Mouse (Mus musculus) heart, postnatal 0 days (tissue): ENCODE measurements at regions not wholly inside any gene's neighbourhood (a gene's known extent, or its start where the extent isn't known, plus 50 kb on each side); places are given as distances from the start of the nearest gene placed in this dataset.

ENCODE experiments used
- CTCF ChIP-seq: IDR thresholded peaks from 2 replicates; pipeline ENCODE4 v1.5.1; 2016; ENCODE audit warnings: antibody characterized with exemption, control low read depth, low read depth
- EP300 ChIP-seq: IDR thresholded peaks from 2 replicates; pipeline ENCODE4 v1.6.1; 2016; ENCODE audit warnings: antibody characterized with exemption, low read depth

DNA sequence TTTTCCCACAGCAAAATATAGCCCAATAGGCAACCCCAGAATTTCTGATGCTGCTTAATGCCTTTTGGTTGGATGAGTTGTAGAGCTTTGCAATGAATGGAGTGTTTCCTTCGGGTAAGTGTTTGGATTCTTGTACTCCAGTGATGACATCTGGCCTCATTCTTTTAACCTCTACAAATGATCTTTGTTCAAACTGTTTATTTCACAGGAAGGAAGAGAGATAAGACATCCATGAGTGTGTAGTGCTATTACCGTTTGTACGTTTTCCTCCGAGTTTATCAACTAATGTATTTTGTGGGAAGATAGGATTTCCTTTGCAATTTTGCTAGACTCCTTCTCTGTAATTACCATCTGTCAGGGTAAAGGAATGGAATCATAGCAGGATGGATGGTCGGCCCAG lies 70.7 kb upstream of the Tmem26 start:
- TF ChIP-seq CTCF (no peak), EP300 (no peak)
